ENCODE assay signal across 8 mouse cellular contexts in genomic region chr1:156229448-156229847, GRCm38 (mm10). TPM values are rescaled to one million over a fixed set of nuclear protein-coding genes. Genes with fewer than 3 reads are reported as not detected.
DNase-seq lines count a peak whose midpoint lies in the region; ATAC-seq and TF ChIP-seq lines count a peak whose summit lies in the region.

No protein-coding gene starts in this region.

- no peak overlapping the region for H3K4me3 ChIP-seq in spleen, adult 2 months (ENCODE audit: extremely low read depth, insufficient read depth, insufficient read length)
- H3K4me3 ChIP-seq in forebrain, postnatal 0 days (ENCODE audit: low read depth, low read length): no peak overlapping the region
- no peak overlapping the region for H3K4me3 ChIP-seq in intestine, postnatal 0 days (ENCODE audit: low read depth, low read length)
- H3K4me3 ChIP-seq in liver, adult 2 months (ENCODE audit: insufficient read depth, low read depth, low read length): no peak overlapping the region

- H3K9ac ChIP-seq in forebrain, postnatal 0 days: no peak overlapping the region
- H3K9ac ChIP-seq in intestine, postnatal 0 days (ENCODE audit: low read depth, low read length): no peak overlapping the region
- no peak overlapping the region for H3K9ac ChIP-seq in liver, adult 2 months (ENCODE audit: low read depth, low read length)

- H3K4me2 ChIP-seq in forebrain, postnatal 0 days (ENCODE audit: low read depth): no peak overlapping the region
- H3K4me2 ChIP-seq in intestine, postnatal 0 days (replicated peaks; ENCODE audit: low read depth): no peak overlapping the region

- WGBS in spleen, adult 2 months: 14% methylated on average over 7 of the region's 7 CpGs
- 25% methylated on average over 7 of the region's 7 CpGs for WGBS in forebrain, postnatal 0 days
- WGBS in intestine, postnatal 0 days: 29% methylated on average over 7 of the region's 7 CpGs
- 29% methylated on average over 7 of the region's 7 CpGs for WGBS in liver, adult 2 months

- no peak overlapping the region for H3K27ac ChIP-seq in spleen, adult 2 months (ENCODE audit: insufficient read depth, low read length)
- no peak overlapping the region for H3K27ac ChIP-seq in forebrain, postnatal 0 days (ENCODE audit: low read depth, low read length)
- no peak overlapping the region for H3K27ac ChIP-seq in intestine, postnatal 0 days (ENCODE audit: low read depth, low read length)
- no peak overlapping the region for H3K27ac ChIP-seq in liver, adult 2 months (replicated peaks; ENCODE audit: insufficient read depth, low read depth, low read length)

- no peak for TF ChIP-seq POLR2A in spleen, adult 2 months (IDR thresholded peaks at IDR 0.05; ENCODE audit: low read depth, low read length)
- no peak for TF ChIP-seq POLR2A in liver, adult 2 months (IDR thresholded peaks at IDR 0.05; ENCODE audit: extremely low read depth, insufficient read depth, low read length)

- no peaks in the 10 kb centered on the region for H3K27me3 ChIP-seq in spleen, adult 2 months (ENCODE audit: control insufficient read depth, insufficient read depth, low read length)
- H3K27me3 ChIP-seq in forebrain, postnatal 0 days (ENCODE audit: insufficient read depth, low read length): no peaks in the 10 kb centered on the region
- no peaks in the 10 kb centered on the region for H3K27me3 ChIP-seq in intestine, postnatal 0 days (replicated peaks; ENCODE audit: control insufficient read depth, insufficient read depth, low read length)
- no peaks in the 10 kb centered on the region for H3K27me3 ChIP-seq in liver, adult 2 months (ENCODE audit: control insufficient read depth, insufficient read depth, low read length)

- peak in 1 of 2 experiments; percentile 15 for DNase-seq in spleen, adult 2 months (ENCODE audit: low read depth in 1 of 2, low spot score in 2 of 2)
- no peak for DNase-seq in spleen, adult 12 weeks (ENCODE audit: low spot score)
- DNase-seq in adrenal gland, postnatal 36 days: peak; percentile 62 to 73
- peak; percentile 65 for DNase-seq in forebrain, postnatal 0 days
- DNase-seq in liver, adult 2 months (ENCODE audit: extremely low read depth, low read depth, low spot score): peak; percentile 14
- peak; percentile 54 for DNase-seq in naive thymus-derived CD4-positive, alpha-beta T cell, adult 2 months (ENCODE audit: low read depth)
- peak; percentile 22 to 63 for DNase-seq in urinary bladder, postnatal 4 days (ENCODE audit: low spot score in 2 of 2)

- no peaks in the 10 kb centered on the region for H3K9me3 ChIP-seq in forebrain, postnatal 0 days (ENCODE audit: low read length)
- no peaks in the 10 kb centered on the region for H3K9me3 ChIP-seq in intestine, postnatal 0 days (ENCODE audit: control insufficient read depth)

- ATAC-seq in forebrain, postnatal 0 days: peak; percentile 53
- no peak for ATAC-seq in intestine, postnatal 0 days

- H3K4me1 ChIP-seq in spleen, adult 2 months (ENCODE audit: control insufficient read depth, insufficient read depth, insufficient read length): no peaks in the 10 kb centered on the region
- H3K4me1 ChIP-seq in forebrain, postnatal 0 days (ENCODE audit: insufficient read depth): no peaks in the 10 kb centered on the region
- no peaks in the 10 kb centered on the region for H3K4me1 ChIP-seq in intestine, postnatal 0 days (replicated peaks; ENCODE audit: control insufficient read depth, insufficient read depth, low read length)
- no peaks in the 10 kb centered on the region for H3K4me1 ChIP-seq in liver, adult 2 months (ENCODE audit: control insufficient read depth, insufficient read depth, low read length)

- peak; percentile 34; the same call in 1 of the 2 replicates for TF ChIP-seq CTCF in spleen, adult 2 months (IDR thresholded peaks at IDR 0.05; ENCODE audit: extremely low read depth, insufficient read depth, insufficient read length, insufficient replicate concordance)
- peak; percentile 80 for TF ChIP-seq CTCF in forebrain, postnatal 0 days (IDR thresholded peaks at IDR 0.05; ENCODE audit: low read depth)
- TF ChIP-seq CTCF in intestine, postnatal 0 days (IDR thresholded peaks at IDR 0.05; ENCODE audit: low read depth): peak; percentile 84
- peak; percentile 92 for TF ChIP-seq CTCF in liver, adult 2 months (IDR thresholded peaks at IDR 0.05; ENCODE audit: low read depth, low read length)

- no peaks in the 10 kb centered on the region for H3K79me2 ChIP-seq in liver, adult 2 months (ENCODE audit: control insufficient read depth, insufficient read depth, low read length)

- no peaks in the 10 kb centered on the region for H3K36me3 ChIP-seq in spleen, adult 2 months (ENCODE audit: control insufficient read depth, insufficient read depth, low read length)
- no peaks in the 10 kb centered on the region for H3K36me3 ChIP-seq in forebrain, postnatal 0 days (ENCODE audit: insufficient read depth)
- H3K36me3 ChIP-seq in intestine, postnatal 0 days (ENCODE audit: control insufficient read depth, insufficient read depth): no peaks in the 10 kb centered on the region
- H3K36me3 ChIP-seq in liver, adult 2 months (ENCODE audit: control insufficient read depth, insufficient read depth, low read length): no peaks in the 10 kb centered on the region

RNA-seq across cellular contexts. Expression of gene Fam163a, which starts 24.6 kb away (rescaled TPM):
- polyA plus RNA-seq in spleen, adult 2 months (2012; rRNA removed): 0.02 TPM in 1 of 2 replicates, not detected in the other
- 1 to 10 TPM; 9.3 to 9.6 TPM for total RNA-seq in adrenal gland, postnatal 36 days (2021)
- total RNA-seq in forebrain, postnatal 0 days (2014; rRNA removed): 3.8 and 5.2 TPM in 2 replicates
- 4.8 and 6.9 TPM in 2 replicates for polyA plus RNA-seq in forebrain, postnatal 0 days (2015; fragmentation: Nextera tagmentation; extraction: Ambion mirVana)
- 1.6 and 1.8 TPM in 2 replicates for polyA plus RNA-seq in intestine, postnatal 0 days (2015; fragmentation: Nextera tagmentation; extraction: Ambion mirVana)
- total RNA-seq in liver, adult 2 months (2014; rRNA removed): not detected in 2 replicates
- 0.02 TPM in 1 of 2 replicates, not detected in the other for polyA plus RNA-seq in liver, adult 2 months (2012; rRNA removed)

Comparison
In these comparisons a context has a peak if more than half of its experiments do, and no peak if none do; other contexts are left out.
1. CTCF ChIP-seq: peak in every context shown above with its lines; median percentile 92 in liver, adult 2 months; 84 in intestine, postnatal 0 days; 80 in forebrain, postnatal 0 days; 34 in spleen, adult 2 months.